Mouse (Mus musculus): ENCODE data around the gene Sla2. TPM values are rescaled to one million over a fixed set of nuclear protein-coding genes. Genes with fewer than 3 reads are reported as not detected.
"Not testable (repeated sequence)": the region's sequence is repeated elsewhere in the genome, so short reads cannot be mapped to it uniquely, and the experiment has no call there.

The Sla2 gene
- not detected for total RNA-seq (2021)
- long read RNA-seq, experiment 1 = 0 reads
- long read RNA-seq, experiment 2 = 0 reads

- DNase-seq = no peak
These were observed at the start of gene Sla2 for GRCm38 (mm10) chr2:156887017-156887416. Sla2 (minus strand) TSS chr2:156887192.

GRCm38 (mm10) chr2:156935005-156935404 lies 48.0 kb upstream of the Sla2 start:
- no peak for DNase-seq

GRCm38 (mm10) chr2:156933426-156933825 lies 46.4 kb upstream of the Sla2 start:
- DNase-seq = peak in 1 of 2 experiments; percentile 12

DNA sequence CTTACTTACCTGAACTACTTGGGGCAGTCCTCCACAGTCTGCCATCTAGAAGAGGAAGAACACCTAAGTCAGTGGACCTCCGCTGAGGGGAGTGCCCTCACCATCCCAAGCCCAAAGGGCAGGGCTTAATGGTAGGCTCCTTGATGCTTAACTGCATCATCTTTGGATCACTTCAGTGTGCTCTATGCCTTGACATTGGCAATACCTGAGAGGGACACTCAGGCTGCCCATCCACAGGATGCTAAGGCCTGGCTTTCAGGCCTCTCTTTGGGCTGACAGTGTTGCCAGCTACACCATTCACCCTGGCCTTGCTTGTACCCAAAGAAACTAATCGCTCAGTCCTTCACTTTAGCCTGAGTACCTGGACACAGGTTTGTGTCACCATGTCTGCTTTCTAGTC lies 44.4 kb upstream of the Sla2 start:
- DNase-seq = no peak

DNA sequence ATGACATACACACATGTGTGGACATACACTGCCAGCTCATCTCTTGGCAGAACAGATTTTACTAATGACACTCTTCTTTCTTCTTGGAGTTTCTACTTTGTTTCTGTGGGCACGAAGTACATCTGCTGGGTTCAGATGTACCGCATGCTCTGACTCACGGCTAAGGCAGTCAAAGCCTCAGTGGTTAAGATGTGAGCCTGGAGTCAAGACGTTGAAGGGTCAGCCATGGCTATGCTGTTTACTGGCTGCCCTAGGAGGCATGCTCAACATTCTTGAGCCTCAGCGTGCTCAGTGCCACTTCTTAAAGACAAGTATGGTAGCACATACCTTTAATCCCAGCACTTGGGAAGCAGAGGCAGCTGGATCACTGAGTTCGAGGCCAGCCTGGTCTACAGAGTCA lies 43.6 kb upstream of the Sla2 start:
- no peak for DNase-seq

GRCm38 (mm10) chr2:156929519-156930120 lies 42.6 kb upstream of the Sla2 start:
- peak in 1 of 2 experiments; percentile 15 for DNase-seq

GRCm38 (mm10) chr2:156928606-156929005 lies 41.6 kb upstream of the Sla2 start:
- no peak for DNase-seq

- DNase-seq = no peak
These were observed 40.7 kb upstream of the Sla2 start for GRCm38 (mm10) chr2:156927663-156928062.

DNA sequence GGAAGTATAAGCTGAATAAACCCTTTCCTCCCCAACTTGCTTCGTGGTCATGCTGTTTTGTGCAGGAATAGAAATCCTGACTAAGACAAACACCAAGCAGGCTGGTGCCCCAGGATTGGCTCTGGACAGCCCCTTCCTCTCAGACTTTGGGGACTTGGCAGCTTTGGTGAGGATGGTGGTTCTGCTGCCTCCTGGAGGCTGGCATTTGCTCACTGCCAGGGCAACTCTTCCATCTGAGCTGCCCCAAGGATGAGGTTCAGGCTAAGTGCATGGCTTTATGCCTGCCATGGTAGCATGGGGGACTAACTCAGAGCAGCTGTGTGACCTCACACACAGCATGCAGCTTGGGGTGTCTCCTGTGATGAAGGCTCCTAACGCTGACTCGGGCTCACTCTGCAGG lies 38.6 kb upstream of the Sla2 start:
- DNase-seq = not testable (repeated sequence)

GRCm38 (mm10) chr2:156925075-156925474 lies 38.1 kb upstream of the Sla2 start:
- not testable (repeated sequence) for DNase-seq

DNA sequence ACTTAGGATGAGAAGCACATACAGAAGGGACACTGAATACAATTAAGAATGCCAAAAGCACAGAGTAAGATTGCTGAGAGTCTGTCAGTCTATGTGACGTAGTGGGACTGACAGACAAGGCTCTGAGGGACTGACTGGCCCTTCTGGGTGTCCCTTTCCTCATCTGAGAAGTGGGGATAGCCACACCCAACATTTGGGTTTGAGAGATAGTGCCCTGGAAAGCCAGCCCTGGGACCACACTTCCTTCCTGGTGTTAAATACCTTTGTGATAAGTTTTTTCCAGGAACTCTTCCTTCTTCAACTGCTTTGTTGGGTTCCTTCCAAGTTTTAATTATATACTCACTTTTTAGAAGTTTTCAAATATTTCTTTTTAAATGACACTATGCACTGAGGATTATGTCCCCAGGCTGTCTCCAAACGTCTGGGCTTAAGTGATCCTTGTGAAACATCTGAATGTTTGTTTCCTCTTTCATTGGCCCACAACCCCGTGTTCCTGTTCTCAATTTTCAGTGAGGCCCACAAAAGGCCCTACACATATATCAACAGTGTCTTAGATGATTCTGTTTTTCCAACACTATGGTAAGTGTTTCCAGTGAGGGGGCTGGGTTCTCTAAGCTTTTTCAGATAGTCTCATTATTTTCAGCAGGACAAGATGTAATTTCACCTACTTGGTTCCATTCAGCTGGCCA lies 37.4 kb upstream of the Sla2 start:
- no peak for DNase-seq

DNA sequence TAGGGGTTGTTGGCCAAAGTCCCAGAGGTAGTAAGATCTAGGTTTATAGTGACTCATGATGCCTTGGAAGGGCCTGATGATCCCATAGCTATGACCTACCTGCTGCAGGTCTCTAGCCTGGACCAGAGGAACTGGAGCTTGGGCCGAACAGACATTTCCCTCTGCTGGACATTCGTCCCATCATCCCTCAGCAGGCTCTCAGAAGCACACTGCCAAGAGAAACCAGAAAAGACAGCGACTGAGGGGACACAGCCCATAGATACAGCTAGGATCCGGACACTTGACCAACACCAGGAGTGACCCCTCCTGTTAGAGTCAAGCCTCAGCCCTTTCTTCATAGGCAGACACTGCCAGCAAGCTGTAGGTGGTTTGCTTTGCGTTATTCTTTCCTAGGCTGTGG lies 36.1 kb upstream of the Sla2 start:
- no peak for DNase-seq

- no peak for DNase-seq
These were observed 32.8 kb upstream of the Sla2 start for GRCm38 (mm10) chr2:156919796-156920195.

- not testable (repeated sequence) for DNase-seq
These were observed 32.2 kb upstream of the Sla2 start for GRCm38 (mm10) chr2:156919191-156919590.

DNA sequence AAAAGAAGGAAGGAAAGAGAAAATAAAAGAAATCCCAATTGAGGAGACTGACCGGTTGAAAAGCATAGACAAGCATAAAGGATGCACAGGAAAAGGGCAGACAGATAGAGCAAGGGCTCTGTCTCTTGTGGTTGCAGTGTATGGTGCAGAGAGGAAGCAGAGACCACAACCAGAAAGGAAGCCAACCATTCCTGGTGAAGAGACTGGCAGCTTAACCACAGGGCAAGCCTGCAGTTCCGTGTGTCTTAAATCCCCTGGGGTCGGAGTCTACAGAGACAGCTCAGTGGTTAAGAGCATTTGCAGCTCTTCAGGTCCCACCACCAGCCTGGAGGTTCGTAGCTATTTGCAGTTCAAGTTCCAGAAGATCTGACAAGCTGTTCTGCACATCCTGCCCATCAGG lies 31.6 kb upstream of the Sla2 start:
- no peak for DNase-seq

DNA sequence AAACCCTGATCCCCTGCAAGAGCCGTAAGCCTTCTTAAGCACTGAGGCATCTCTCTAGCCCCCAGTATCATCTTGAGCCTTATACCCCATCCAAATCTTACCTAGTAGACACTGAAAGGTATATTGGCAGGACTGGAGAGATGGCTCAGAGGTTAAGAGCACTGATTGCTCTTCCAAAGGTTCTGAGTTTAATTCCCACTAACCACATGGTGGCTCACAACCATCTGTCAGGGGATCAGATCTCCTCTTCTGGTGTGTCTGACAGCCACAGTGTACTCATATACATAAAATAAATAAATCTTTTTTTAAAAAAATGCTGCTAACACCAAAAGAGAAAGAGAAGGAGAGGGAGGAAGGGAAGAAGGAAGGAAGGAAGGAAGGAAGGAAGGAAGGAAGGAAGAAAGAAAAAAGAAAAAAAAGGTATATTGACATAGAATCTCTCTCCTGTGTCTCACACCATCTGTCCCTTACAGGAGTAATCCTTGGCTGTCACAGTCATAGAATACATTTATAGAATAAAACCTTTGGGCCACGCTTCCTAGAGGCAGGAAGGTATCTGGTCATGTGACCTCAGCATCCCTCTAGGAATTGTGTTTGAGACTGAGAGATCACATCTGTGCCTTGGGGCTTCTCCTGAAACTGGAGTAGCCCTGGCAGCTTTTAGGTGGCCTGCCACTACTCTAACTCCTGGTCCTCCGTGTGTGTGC lies 29.6 kb upstream of the Sla2 start:
- DNase-seq = no peak

GRCm38 (mm10) chr2:156915559-156915958 lies 28.6 kb upstream of the Sla2 start:
- no peak for DNase-seq

GRCm38 (mm10) chr2:156913191-156913590 lies 26.2 kb upstream of the Sla2 start:
- peak in 1 of 2 experiments; percentile 15 for DNase-seq

GRCm38 (mm10) chr2:156905931-156906330 lies 18.9 kb upstream of the Sla2 start:
- DNase-seq = not testable (repeated sequence)

DNA sequence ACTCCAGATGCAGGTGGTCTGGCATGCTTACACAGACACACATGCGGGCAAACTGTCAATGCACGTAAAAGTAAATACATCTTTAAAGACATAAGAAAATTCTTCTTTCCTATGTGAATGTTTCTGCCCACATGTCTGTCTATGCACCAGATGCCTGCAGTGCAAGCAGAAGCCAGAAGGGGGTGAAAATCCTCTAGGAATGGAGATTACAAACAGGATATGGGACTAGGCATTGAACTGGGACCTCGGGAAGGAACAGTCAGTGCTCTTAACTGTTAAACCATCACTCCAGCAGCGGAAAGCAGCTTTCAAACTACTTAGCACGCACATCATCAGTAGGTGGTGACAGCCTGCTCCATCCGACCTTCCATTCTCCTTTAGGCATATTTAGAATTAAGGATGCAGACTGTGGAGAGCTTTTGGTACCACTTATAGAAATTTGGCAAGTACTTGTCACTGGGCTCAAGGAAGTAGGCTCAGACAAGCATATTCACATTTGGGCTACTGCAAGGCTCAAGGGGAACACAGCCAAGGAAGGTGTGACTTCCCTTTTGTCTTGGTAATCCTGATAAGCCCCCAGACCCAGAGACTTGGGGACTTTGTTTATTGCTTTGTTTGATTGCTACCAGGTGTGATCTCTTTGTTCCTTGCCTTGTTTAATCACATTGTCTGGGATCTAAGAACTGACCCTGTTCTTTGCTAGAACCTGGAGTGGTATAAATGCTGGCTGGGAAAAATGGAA lies 18.2 kb upstream of the Sla2 start:
- DNase-seq = peak; percentile 63 to 78

- DNase-seq = no peak
These were observed 16.4 kb upstream of the Sla2 start for GRCm38 (mm10) chr2:156903367-156903766.

DNA sequence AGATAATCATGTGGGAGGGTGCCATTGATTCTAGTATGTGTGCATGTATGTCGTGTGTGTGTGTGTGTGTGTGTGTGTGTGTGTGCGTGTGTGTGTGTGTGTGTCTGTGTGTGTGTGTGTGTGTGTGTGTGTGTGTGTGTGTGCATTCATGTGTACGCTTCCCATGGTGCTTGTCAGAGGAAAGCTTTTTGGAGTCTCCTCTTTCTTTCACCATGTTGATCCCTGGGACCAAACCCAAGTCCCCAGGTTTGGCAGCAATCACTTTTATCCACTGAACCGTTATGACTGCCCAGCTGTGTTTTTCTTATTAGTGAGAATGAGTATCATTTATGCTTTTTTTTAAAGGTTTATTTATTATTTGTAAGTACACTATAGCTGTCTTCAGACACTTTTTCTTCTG lies 15.4 kb upstream of the Sla2 start:
- not testable (repeated sequence) for DNase-seq

DNA sequence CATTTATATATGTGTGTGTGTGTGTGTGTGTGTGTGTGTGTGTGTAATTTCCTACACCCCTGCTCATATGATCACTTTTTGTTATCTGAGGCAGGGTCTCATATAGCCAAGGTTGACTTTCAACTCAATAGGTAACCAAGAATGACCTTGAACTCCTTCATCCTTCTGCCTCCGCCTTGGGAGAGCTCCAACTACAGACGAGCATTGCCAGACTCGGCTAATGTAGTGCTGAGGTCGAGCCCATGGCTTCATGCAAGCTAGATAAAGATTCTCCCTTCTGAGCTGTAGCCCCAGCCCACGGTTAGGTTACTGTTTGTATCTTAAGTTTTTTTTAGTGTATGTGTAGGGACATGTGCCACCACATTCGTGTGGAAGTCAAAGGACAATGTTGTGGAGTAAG lies 14.9 kb upstream of the Sla2 start:
- no peak for DNase-seq
